Mouse (Mus musculus) CH12F3 (cell line): ENCODE measurements around the gene Bad.

Experiments
- in situ Hi-C: fragments of 300-500 bp; cut with MboI; formaldehyde crosslinking; loops from 2 replicates; pipeline ENCODE4 v1.14.3; 2020; ENCODE audit warnings: low sequenced_read_pairs

Bad gene

GRCm38 (mm10) chr19:6955424-6955823 is 13.8 kb downstream of the Bad start:
- in situ Hi-C loops: no loop called here

- in situ Hi-C loops: no loop called here
Observed at GRCm38 (mm10) chr19:6956461-6956860, 14.8 kb downstream of the Bad start.

GRCm38 (mm10) chr19:6968491-6969271 is 27.0 kb downstream of the Bad start:
- in situ Hi-C loops: no loop called here

- in situ Hi-C loops: no loop called here
Observed at GRCm38 (mm10) chr19:6969291-6969664, 27.6 kb downstream of the Bad start.

- in situ Hi-C loops: no loop called here
Observed at GRCm38 (mm10) chr19:6969665-6970381, 28.2 kb downstream of the Bad start.

- in situ Hi-C loops: no loop called here
Observed at GRCm38 (mm10) chr19:6970460-6971085, 28.9 kb downstream of the Bad start.

GRCm38 (mm10) chr19:6971644-6972043 is 30.0 kb downstream of the Bad start:
- in situ Hi-C loops: no loop called here

GRCm38 (mm10) chr19:6972247-6972917 is 30.7 kb downstream of the Bad start:
- in situ Hi-C loops: no loop called here

GRCm38 (mm10) chr19:6973581-6974190 is 32.0 kb downstream of the Bad start:
- in situ Hi-C loops: no loop called here

- in situ Hi-C loops: no loop called here
Observed at GRCm38 (mm10) chr19:6974211-6975205, 32.8 kb downstream of the Bad start, which contains the start of gene Ppp1r14b. Gene Ppp1r14b (plus strand): TSS chr19:6974968.

- in situ Hi-C loops: no loop called here
Observed at GRCm38 (mm10) chr19:6975537-6976521, 34.2 kb downstream of the Bad start, which contains the start of gene Plcb3. Gene Plcb3 (minus strand): TSS chr19:6976470.

- in situ Hi-C loops: no loop called here
Observed at GRCm38 (mm10) chr19:6977759-6978638, 36.3 kb downstream of the Bad start.

GRCm38 (mm10) chr19:6978639-6978974 is 36.9 kb downstream of the Bad start:
- in situ Hi-C loops: no loop called here

GRCm38 (mm10) chr19:6979001-6979479 is 37.4 kb downstream of the Bad start:
- in situ Hi-C loops: no loop called here

- in situ Hi-C loops: no loop called here
Observed at GRCm38 (mm10) chr19:6979486-6980380, 38.1 kb downstream of the Bad start.

- in situ Hi-C loops: no loop called here
Observed at GRCm38 (mm10) chr19:6980381-6981093, 38.9 kb downstream of the Bad start, which contains the start of gene Fkbp2. Gene Fkbp2 (minus strand): TSS chr19:6980501.
